Comparison of ENCODE assay signal across 9 mouse cellular contexts in genomic region chr7:25717478-25717877, GRCm38 (mm10). TPM values are rescaled to one million over a fixed set of nuclear protein-coding genes. Genes with fewer than 3 reads are reported as not detected.
DNase-seq lines count a peak whose midpoint lies in the region; ATAC-seq lines count a peak whose summit lies in the region.
"Had no signal": no experiment of that assay in that cellular context is flagged by ENCODE, and none has a peak within 500 bp of the region (broad histone marks: within the 10 kb centered on the region; RNA-seq: fewer than 3 reads in every experiment).

No protein-coding gene starts in this region.

- H3K9me3 ChIP-seq in heart, embryonic 16.5 days (replicated peaks; ENCODE audit: control insufficient read depth, low read length) = no peaks in the 10 kb centered on the region
- H3K9me3 ChIP-seq in embryonic facial prominence, embryonic 13.5 days = no peaks in the 10 kb centered on the region
- no peaks in the 10 kb centered on the region for H3K9me3 ChIP-seq in intestine, embryonic 16.5 days (ENCODE audit: control insufficient read depth, low read length)
- no peaks in the 10 kb centered on the region for H3K9me3 ChIP-seq in midbrain, embryonic 15.5 days

- peaks cover 18% of the 10 kb centered on the region for H3K4me1 ChIP-seq in heart, embryonic 16.5 days (ENCODE audit: control insufficient read depth, insufficient read depth, low read length)
- peaks cover 21% of the 10 kb centered on the region for H3K4me1 ChIP-seq in embryonic facial prominence, embryonic 13.5 days
- peaks cover 18% of the 10 kb centered on the region for H3K4me1 ChIP-seq in intestine, embryonic 16.5 days (ENCODE audit: control insufficient read depth, insufficient read depth, low read length)
- peaks cover 23% of the 10 kb centered on the region for H3K4me1 ChIP-seq in midbrain, embryonic 15.5 days

- peak overlapping the region; percentile 76 for H3K4me2 ChIP-seq in heart, embryonic 16.5 days (ENCODE audit: low read depth, low read length)
- peak overlapping the region; percentile 80 for H3K4me2 ChIP-seq in embryonic facial prominence, embryonic 13.5 days
- peak overlapping the region; percentile 78; the same call in 1 of the 2 replicates for H3K4me2 ChIP-seq in intestine, embryonic 16.5 days (ENCODE audit: low read depth, low read length)
- peak overlapping the region; percentile 72; the same call in 1 of the 2 replicates for H3K4me2 ChIP-seq in midbrain, embryonic 15.5 days

- no peak overlapping the region for H3K27ac ChIP-seq in heart, embryonic 16.5 days (ENCODE audit: low read length)
- H3K27ac ChIP-seq in embryonic facial prominence, embryonic 13.5 days = no peak overlapping the region
- no peak overlapping the region for H3K27ac ChIP-seq in intestine, embryonic 16.5 days (ENCODE audit: low read length)
- H3K27ac ChIP-seq in midbrain, embryonic 15.5 days = no peak overlapping the region

- peaks cover 44% of the 10 kb centered on the region for H3K36me3 ChIP-seq in heart, embryonic 16.5 days (ENCODE audit: control insufficient read depth, insufficient read depth)
- peaks cover 62% of the 10 kb centered on the region for H3K36me3 ChIP-seq in embryonic facial prominence, embryonic 13.5 days
- H3K36me3 ChIP-seq in intestine, embryonic 16.5 days (ENCODE audit: control insufficient read depth, insufficient read depth, low read length) = peaks cover 35% of the 10 kb centered on the region
- peaks cover 43% of the 10 kb centered on the region for H3K36me3 ChIP-seq in midbrain, embryonic 15.5 days (replicated peaks)

- 86% methylated on average over 3 of the region's 3 CpGs for WGBS in heart, embryonic 16.5 days
- 87% methylated on average over 3 of the region's 3 CpGs for WGBS in embryonic facial prominence, embryonic 13.5 days
- 87% methylated on average over 3 of the region's 3 CpGs for WGBS in intestine, embryonic 16.5 days
- WGBS in midbrain, embryonic 15.5 days = 93% methylated on average over 3 of the region's 3 CpGs

- no peak for DNase-seq in heart, adult 9 months (ENCODE audit: low spot score in 2 of 2)
- DNase-seq in MN1 (ENCODE audit: low spot score) = no peak
- no peak for DNase-seq in gastrocnemius, postnatal 10 days
- no peak for DNase-seq in ovary, postnatal 36 days (ENCODE audit: low spot score)
- DNase-seq: right cerebral cortex, postnatal 14 days had no signal

- H3K9ac ChIP-seq in heart, embryonic 16.5 days (ENCODE audit: low read length) = no peak overlapping the region
- no peak overlapping the region for H3K9ac ChIP-seq in embryonic facial prominence, embryonic 13.5 days
- no peak overlapping the region; the same call in 1 of the 2 replicates for H3K9ac ChIP-seq in intestine, embryonic 16.5 days (ENCODE audit: low read depth, low read length)
- no peak overlapping the region for H3K9ac ChIP-seq in midbrain, embryonic 15.5 days

- no peaks in the 10 kb centered on the region for H3K27me3 ChIP-seq in heart, embryonic 16.5 days (ENCODE audit: control insufficient read depth, insufficient read depth, low read length)
- H3K27me3 ChIP-seq in embryonic facial prominence, embryonic 13.5 days = no peaks in the 10 kb centered on the region
- no peaks in the 10 kb centered on the region for H3K27me3 ChIP-seq in intestine, embryonic 16.5 days (replicated peaks; ENCODE audit: control insufficient read depth, insufficient read depth, low read length)
- H3K27me3 ChIP-seq in midbrain, embryonic 15.5 days (replicated peaks) = no peaks in the 10 kb centered on the region

- no peak overlapping the region for H3K4me3 ChIP-seq in heart, embryonic 16.5 days (ENCODE audit: low read length)
- peak overlapping the region; percentile 83 for H3K4me3 ChIP-seq in embryonic facial prominence, embryonic 13.5 days
- H3K4me3 ChIP-seq in intestine, embryonic 16.5 days (ENCODE audit: low read length) = no peak overlapping the region
- H3K4me3 ChIP-seq in midbrain, embryonic 15.5 days = 0 out of 2 replicates have a peak overlapping the region, but pooled peaks have one; percentile 76

- ATAC-seq in heart, embryonic 16.5 days (replicated peaks; ENCODE audit: extremely low read depth, insufficient read depth, low FRiP score) = no peak
- ATAC-seq in embryonic facial prominence, embryonic 13.5 days (ENCODE audit: insufficient number of reproducible peaks, insufficient read depth, low FRiP score, low TSS enrichment, low read depth) = no peak
- no peak for ATAC-seq in intestine, embryonic 16.5 days
- no peak for ATAC-seq in midbrain, embryonic 15.5 days (replicated peaks)

RNA-seq across cellular contexts. Expression of gene Ccdc97, which starts 1.4 kb away (rescaled TPM):
- polyA plus RNA-seq in heart, embryonic 16.5 days (2015; fragmentation: Nextera tagmentation; extraction: Ambion mirVana) = 19.9 and 23.0 TPM in 2 replicates
- polyA plus RNA-seq in embryonic facial prominence, embryonic 13.5 days (2015; fragmentation: Nextera tagmentation; extraction: Ambion mirVana) = 24.1 and 26.3 TPM in 2 replicates
- polyA plus RNA-seq in intestine, embryonic 16.5 days (2015; fragmentation: Nextera tagmentation; extraction: Ambion mirVana) = 21.6 and 22.0 TPM in 2 replicates
- 39.5 and 40.2 TPM in 2 replicates for polyA plus RNA-seq in midbrain, embryonic 15.5 days (2015; fragmentation: Nextera tagmentation; extraction: Ambion mirVana)
- total RNA-seq in gastrocnemius, postnatal 10 days (2021) = 10 to 100 TPM; 31.9 to 39.6 TPM

RNA-seq across cellular contexts. Expression of gene Tgfb1, which starts 30.7 kb away (rescaled TPM):
- polyA plus RNA-seq in heart, embryonic 16.5 days (2015; fragmentation: Nextera tagmentation; extraction: Ambion mirVana) = 3.6 and 3.8 TPM in 2 replicates
- 3.2 and 3.4 TPM in 2 replicates for polyA plus RNA-seq in embryonic facial prominence, embryonic 13.5 days (2015; fragmentation: Nextera tagmentation; extraction: Ambion mirVana)
- polyA plus RNA-seq in intestine, embryonic 16.5 days (2015; fragmentation: Nextera tagmentation; extraction: Ambion mirVana) = 1.4 and 1.8 TPM in 2 replicates
- polyA plus RNA-seq in midbrain, embryonic 15.5 days (2015; fragmentation: Nextera tagmentation; extraction: Ambion mirVana) = 0.56 and 1.0 TPM in 2 replicates
- 10 to 100 TPM; 15.2 to 25.6 TPM for total RNA-seq in gastrocnemius, postnatal 10 days (2021)

RNA-seq across cellular contexts. Expression of gene B9d2, which starts 36.9 kb away (rescaled TPM):
- 30.3 and 32.0 TPM in 2 replicates for polyA plus RNA-seq in heart, embryonic 16.5 days (2015; fragmentation: Nextera tagmentation; extraction: Ambion mirVana)
- 25.9 and 26.4 TPM in 2 replicates for polyA plus RNA-seq in embryonic facial prominence, embryonic 13.5 days (2015; fragmentation: Nextera tagmentation; extraction: Ambion mirVana)
- polyA plus RNA-seq in intestine, embryonic 16.5 days (2015; fragmentation: Nextera tagmentation; extraction: Ambion mirVana) = 21.4 and 22.5 TPM in 2 replicates
- 47.3 and 50.9 TPM in 2 replicates for polyA plus RNA-seq in midbrain, embryonic 15.5 days (2015; fragmentation: Nextera tagmentation; extraction: Ambion mirVana)
- 10 to 100 TPM; 10.5 to 10.9 TPM for total RNA-seq in gastrocnemius, postnatal 10 days (2021)

RNA-seq across cellular contexts. Expression of gene Hnrnpul1, which starts 37.1 kb away (rescaled TPM):
- 32.3 and 34.4 TPM in 2 replicates for polyA plus RNA-seq in heart, embryonic 16.5 days (2015; fragmentation: Nextera tagmentation; extraction: Ambion mirVana)
- 68.4 and 72.9 TPM in 2 replicates for polyA plus RNA-seq in embryonic facial prominence, embryonic 13.5 days (2015; fragmentation: Nextera tagmentation; extraction: Ambion mirVana)
- polyA plus RNA-seq in intestine, embryonic 16.5 days (2015; fragmentation: Nextera tagmentation; extraction: Ambion mirVana) = 33.9 and 35.7 TPM in 2 replicates
- polyA plus RNA-seq in midbrain, embryonic 15.5 days (2015; fragmentation: Nextera tagmentation; extraction: Ambion mirVana) = 43.6 and 44.4 TPM in 2 replicates
- 10 to 100 TPM; 91.8 to 98.1 TPM for total RNA-seq in gastrocnemius, postnatal 10 days (2021)

RNA-seq across cellular contexts. Expression of gene Tmem91, which starts 42.5 kb away (rescaled TPM):
- polyA plus RNA-seq in heart, embryonic 16.5 days (2015; fragmentation: Nextera tagmentation; extraction: Ambion mirVana) = 2.1 and 2.2 TPM in 2 replicates
- 3.4 and 3.8 TPM in 2 replicates for polyA plus RNA-seq in embryonic facial prominence, embryonic 13.5 days (2015; fragmentation: Nextera tagmentation; extraction: Ambion mirVana)
- 1.6 and 2.1 TPM in 2 replicates for polyA plus RNA-seq in intestine, embryonic 16.5 days (2015; fragmentation: Nextera tagmentation; extraction: Ambion mirVana)
- polyA plus RNA-seq in midbrain, embryonic 15.5 days (2015; fragmentation: Nextera tagmentation; extraction: Ambion mirVana) = 53.5 and 54.0 TPM in 2 replicates
- under 1 TPM; 0.45 to 0.47 TPM for total RNA-seq in gastrocnemius, postnatal 10 days (2021)

Comparison
In these comparisons a context has a peak if more than half of its experiments do, and no peak if none do; other contexts are left out.
1. H3K4me3 ChIP-seq: peak in embryonic facial prominence, embryonic 13.5 days (single experiment) and midbrain, embryonic 15.5 days (single experiment); none in heart, embryonic 16.5 days (single experiment) and intestine, embryonic 16.5 days (single experiment).
2. Peak in every context shown above with its lines, with median percentiles within 50 percentile points of each other: H3K4me2 ChIP-seq.